Mouse (Mus musculus) liver, embryonic 11.5 days (tissue): ENCODE results near the gene Ufd1. TPM values are rescaled to one million over a fixed set of nuclear protein-coding genes. Genes with fewer than 3 reads are reported as not detected.
A peak's percentile ranks its signal among the peaks of the same experiment; 100 is the strongest.

ENCODE experiments used
- ATAC-seq: fragments of 200-750 bp; cut with Nextera tagmentation; replicated peaks from 2 replicates; pipeline ENCODE4 v1.8.0; 2017; ENCODE audit warnings: moderate number of reproducible peaks, mild to moderate bottlenecking, moderate TSS enrichment, moderate library complexity; ENCODE audit not compliant: low FRiP score
- DNase-seq: peaks from one replicate; pipeline ENCODE4 v3.0.0-alpha.2; 2017; ENCODE audit warnings: low spot score
- H3K27ac ChIP-seq: fragments of 300-500 bp; sonication (generic); 2 replicates; pipeline ENCODE4 v1.5.1; 2014; ENCODE audit warnings: mild to moderate bottlenecking, low read depth, low read length, control low read depth
- H3K27me3 ChIP-seq: fragments of 300-500 bp; sonication (generic); replicated peaks from 2 replicates; pipeline ENCODE4 v1.6.1; 2014; ENCODE audit warnings: low read length, mixed read lengths; ENCODE audit not compliant: control insufficient read depth, insufficient read depth
- H3K36me3 ChIP-seq: fragments of 300-500 bp; sonication (generic); 2 replicates; pipeline ENCODE4 v1.6.1; 2014; ENCODE audit warnings: mild to moderate bottlenecking, low read length, moderate library complexity, mixed read lengths; ENCODE audit not compliant: control insufficient read depth, insufficient read depth
- H3K4me1 ChIP-seq: fragments of 300-500 bp; sonication (generic); replicated peaks from 2 replicates; pipeline ENCODE4 v1.6.1; 2014; ENCODE audit warnings: low read length, mixed read lengths; ENCODE audit not compliant: control insufficient read depth, insufficient read depth
- H3K4me2 ChIP-seq: fragments of 300-500 bp; sonication (generic); 2 replicates; pipeline ENCODE4 v1.6.1; 2014; ENCODE audit warnings: mild to moderate bottlenecking, control low read depth, moderate library complexity
- H3K4me3 ChIP-seq: fragments of 300-500 bp; sonication (generic); 2 replicates; pipeline ENCODE4 v1.5.1; 2014; ENCODE audit warnings: low read depth, low read length, control low read depth
- H3K9ac ChIP-seq: fragments of 300-500 bp; sonication (generic); 2 replicates; pipeline ENCODE4 v1.6.1; 2014; ENCODE audit warnings: low read depth, low read length, control low read depth
- H3K9me3 ChIP-seq: fragments of 300-500 bp; sonication (generic); 2 replicates; pipeline ENCODE4 v1.6.1; 2016; ENCODE audit warnings: low read length, inconsistent platforms, mixed read lengths; ENCODE audit not compliant: control insufficient read depth
- WGBS: fragments of 180-500 bp; shearing (Covaris S2); extraction: QIAGEN DNeasy Blood & Tissue Kit; methylation state at CpG from one replicate; pipeline ENCODE4 v1.1.7; 2014; 5-methylcytosine and 5-hydroxymethylcytosine counted together
- polyA plus RNA-seq: library from polyadenylated mRNA; unstranded; fragments of >200 nt; fragmentation: Nextera tagmentation; extraction: Ambion mirVana; gene quantifications from 2 replicates; pipeline ENCODE4 v1.2.1, GENCODE M21; 2014

The Ufd1 gene
- polyA plus RNA-seq: 69.1 and 71.1 TPM in 2 replicates

- Histone ChIP-seq H3K36me3 (peaks cover 26% of the 10 kb centered on the region), H3K4me2 (peak within 1 kb of the TSS; percentile 91), H3K27ac (peak within 1 kb of the TSS; percentile 71), H3K9ac (peak within 1 kb of the TSS; percentile 88), H3K9me3 (no peaks in the 10 kb centered on the region), H3K27me3 (no peaks in the 10 kb centered on the region), H3K4me3 (peak within 1 kb of the TSS; percentile 68), H3K4me1 (peaks cover 8% of the 10 kb centered on the region; the same call in 1 of the 2 replicates)
- DNase-seq (peak; percentile 85), ATAC-seq (peak; percentile 94)
- under 1% methylated on average over 42 of the region's 42 CpGs for WGBS
Observed at GRCm38 (mm10) chr16:18811468-18812384, at the start of gene Ufd1, which contains the start of gene Cdc45. TSS of gene Ufd1 (plus strand) at chr16:18811779. TSS of gene Cdc45 (minus strand) at chr16:18811987.

GRCm38 (mm10) chr16:18762960-18763359, 48.6 kb upstream of the Ufd1 start:
- Histone ChIP-seq H3K9me3 (no peaks in the 10 kb centered on the region), H3K27me3 (no peaks in the 10 kb centered on the region), H3K9ac (no peak overlapping the region), H3K4me2 (no peak overlapping the region), H3K27ac (no peak overlapping the region), H3K36me3 (no peaks in the 10 kb centered on the region), H3K4me1 (no peaks in the 10 kb centered on the region), H3K4me3 (no peak overlapping the region)
- ATAC-seq (no peak), DNase-seq (no peak)
- WGBS: 68% methylated on average over 3 of the region's 3 CpGs

GRCm38 (mm10) chr16:18766390-18766789, 45.2 kb upstream of the Ufd1 start:
- Histone ChIP-seq H3K4me3 (no peak overlapping the region), H3K9ac (no peak overlapping the region), H3K27me3 (no peaks in the 10 kb centered on the region), H3K36me3 (no peaks in the 10 kb centered on the region), H3K27ac (no peak overlapping the region), H3K4me2 (no peak overlapping the region), H3K4me1 (no peaks in the 10 kb centered on the region), H3K9me3 (no peaks in the 10 kb centered on the region)
- 65% methylated on average over 4 of the region's 4 CpGs for WGBS
- ATAC-seq (no peak), DNase-seq (no peak)

GRCm38 (mm10) chr16:18769501-18769900, 42.1 kb upstream of the Ufd1 start:
- Histone ChIP-seq H3K9ac (no peak overlapping the region), H3K4me3 (no peak overlapping the region), H3K27me3 (peaks cover 4% of the 10 kb centered on the region), H3K4me1 (no peaks in the 10 kb centered on the region), H3K36me3 (no peaks in the 10 kb centered on the region), H3K9me3 (no peaks in the 10 kb centered on the region), H3K4me2 (no peak overlapping the region), H3K27ac (no peak overlapping the region)
- no peak for ATAC-seq
- DNase-seq: no peak
- WGBS: 73% methylated on average over 1 of the region's 1 CpGs

GRCm38 (mm10) chr16:18773936-18774335, 37.6 kb upstream of the Ufd1 start:
- H3K27me3 ChIP-seq: peaks cover 48% of the 10 kb centered on the region
- H3K36me3 ChIP-seq: no peaks in the 10 kb centered on the region
- no peak overlapping the region for H3K9ac ChIP-seq
- DNase-seq (no peak), ATAC-seq (no peak)
- H3K4me3 ChIP-seq: no peak overlapping the region
- no peaks in the 10 kb centered on the region for H3K9me3 ChIP-seq
- 44% methylated on average over 2 of the region's 2 CpGs for WGBS
- H3K27ac ChIP-seq: no peak overlapping the region
- no peaks in the 10 kb centered on the region; the same call in 1 of the 2 replicates for H3K4me1 ChIP-seq
- H3K4me2 ChIP-seq: no peak overlapping the region

- H3K27ac ChIP-seq: no peak overlapping the region
- no peaks in the 10 kb centered on the region for H3K36me3 ChIP-seq
- no peaks in the 10 kb centered on the region; the same call in 1 of the 2 replicates for H3K4me1 ChIP-seq
- 30% methylated on average over 18 of the region's 18 CpGs for WGBS
- H3K4me3 ChIP-seq: peak overlapping the region; percentile 49
- no peak overlapping the region for H3K9ac ChIP-seq
- H3K4me2 ChIP-seq: peak overlapping the region; percentile 57
- H3K27me3 ChIP-seq: peaks cover 53% of the 10 kb centered on the region
- ATAC-seq (no peak), DNase-seq (no peak)
- no peaks in the 10 kb centered on the region for H3K9me3 ChIP-seq
Observed at GRCm38 (mm10) chr16:18775621-18776555, 35.7 kb upstream of the Ufd1 start.

- 8% methylated on average over 19 of the region's 19 CpGs for WGBS
- H3K4me2 ChIP-seq: peak within 1 kb of the TSS; percentile 57
- peak within 1 kb of the TSS; percentile 46; the same call in 1 of the 2 replicates for H3K9ac ChIP-seq
- H3K4me3 ChIP-seq: peak within 1 kb of the TSS; percentile 49
- no peaks in the 10 kb centered on the region for H3K9me3 ChIP-seq
- ATAC-seq (peak; percentile 65), DNase-seq (no peak)
- peaks cover 3% of the 10 kb centered on the region; the same call in 1 of the 2 replicates for H3K36me3 ChIP-seq
- H3K27ac ChIP-seq: no peak within 1 kb of the TSS
- H3K4me1 ChIP-seq: no peaks in the 10 kb centered on the region; the same call in 1 of the 2 replicates
- H3K27me3 ChIP-seq: peaks cover 53% of the 10 kb centered on the region
Observed at GRCm38 (mm10) chr16:18776556-18777100, 35.0 kb upstream of the Ufd1 start, which contains the start of gene Cldn5. TSS of gene Cldn5 (plus strand) at chr16:18776847.
